Mouse (Mus musculus): Measurements from ENCODE around the gene Serpine1.

GRCm38 (mm10) chr5:137031076-137032032, 40.7 kb downstream of the Serpine1 start:
- no peak for TF ChIP-seq POLR2A (IDR thresholded peaks at IDR 0.05; ENCODE audit: low read depth, low read length)
- TF ChIP-seq CTCF (IDR thresholded peaks at IDR 0.05; ENCODE audit: extremely low read depth, insufficient read depth, insufficient read length, insufficient replicate concordance), result no peak
